Comparison of ENCODE assay signal across 8 mouse cellular contexts in genomic region chr2:3423841-3424578, GRCm38 (mm10). TPM values are rescaled to one million over a fixed set of nuclear protein-coding genes. Genes with fewer than 3 reads are reported as not detected.
DNase-seq lines count a peak whose midpoint lies in the region; ATAC-seq and TF ChIP-seq lines count a peak whose summit lies in the region.

Gene Dclre1c, plus strand, starts transcription at chr2:3424131.

- H3K4me1 ChIP-seq in hindbrain, embryonic 10.5 days (replicated peaks): peaks cover 28% of the 10 kb centered on the region
- H3K4me1 ChIP-seq in lung, postnatal 0 days (ENCODE audit: insufficient read depth, low read depth, low read length): no peaks in the 10 kb centered on the region; the same call in 1 of the 2 replicates

- peak within 1 kb of the TSS; percentile 92 for H3K4me2 ChIP-seq in lung, postnatal 0 days (replicated peaks; ENCODE audit: low read depth, low read length)

- 0 out of 2 replicates have a peak, but pooled peaks cover 3% of the 10 kb centered on the region for H3K9me3 ChIP-seq in hindbrain, embryonic 10.5 days
- H3K9me3 ChIP-seq in lung, postnatal 0 days (ENCODE audit: low read length): no peaks in the 10 kb centered on the region

- no peaks in the 10 kb centered on the region for H3K36me3 ChIP-seq in hindbrain, embryonic 10.5 days
- no peaks in the 10 kb centered on the region for H3K36me3 ChIP-seq in lung, postnatal 0 days (ENCODE audit: insufficient read depth, low read length)

- peak; percentile 98 for ATAC-seq in lung, postnatal 0 days

- peak within 1 kb of the TSS; percentile 49 for H3K9ac ChIP-seq in lung, postnatal 0 days (replicated peaks; ENCODE audit: low read depth)

- no peak for TF ChIP-seq CTCF in lung, postnatal 0 days (IDR thresholded peaks at IDR 0.05)

- no peaks in the 10 kb centered on the region for H3K27me3 ChIP-seq in hindbrain, embryonic 10.5 days (ENCODE audit: insufficient read depth, poor library complexity, severe bottlenecking)
- H3K27me3 ChIP-seq in lung, postnatal 0 days (replicated peaks; ENCODE audit: insufficient read depth, low read length): no peaks in the 10 kb centered on the region

- TF ChIP-seq EP300 in lung, postnatal 0 days (IDR thresholded peaks at IDR 0.05): no peak

- 1% methylated on average over 29 of the region's 29 CpGs for WGBS in hindbrain, embryonic 10.5 days
- WGBS in lung, postnatal 0 days: under 1% methylated on average over 29 of the region's 29 CpGs

- peak; percentile 96 for DNase-seq in MEL-GATA-1-ER (ENCODE audit: extremely low read depth, low read depth)
- DNase-seq in cerebellum, adult 8-10 months: peak; percentile 70
- DNase-seq in forelimb bud, embryonic 11.5 days (ENCODE audit: low read depth, low spot score): peak; percentile 92
- peak; percentile 91 for DNase-seq in hindbrain, embryonic 10.5 days (ENCODE audit: low spot score)
- peak; percentile 96 for DNase-seq in layer of hippocampus, adult 9-11 months
- DNase-seq in lung, postnatal 0 days (ENCODE audit: low spot score): peak; percentile 97
- peak; percentile 71 for DNase-seq in ovary, postnatal 14 days (ENCODE audit: low spot score)
- DNase-seq in thymus, postnatal 14 days: peak; percentile 95

- peak within 1 kb of the TSS; percentile 79 for H3K4me3 ChIP-seq in hindbrain, embryonic 10.5 days
- peak within 1 kb of the TSS; percentile 63 for H3K4me3 ChIP-seq in lung, postnatal 0 days (ENCODE audit: low read depth, low read length)

- peak within 1 kb of the TSS; percentile 78 for H3K27ac ChIP-seq in hindbrain, embryonic 10.5 days
- no peak within 1 kb of the TSS; the same call in 1 of the 2 replicates for H3K27ac ChIP-seq in lung, postnatal 0 days (ENCODE audit: low read length)

RNA-seq across cellular contexts. Expression of gene Dclre1c, which starts in this region (rescaled TPM):
- 7.4 and 8.4 TPM in 2 replicates for polyA plus RNA-seq in hindbrain, embryonic 10.5 days (2016; fragmentation: Nextera tagmentation; extraction: Ambion mirVana)
- 3.0 and 4.0 TPM in 2 replicates for polyA plus RNA-seq in lung, postnatal 0 days (2015; fragmentation: Nextera tagmentation; extraction: Ambion mirVana)
